Mouse (Mus musculus) forebrain, postnatal 0 days (tissue): ENCODE results near the gene Farsa. TPM values are rescaled to one million over a fixed set of nuclear protein-coding genes. Genes with fewer than 3 reads are reported as not detected.
A peak's percentile ranks its signal among the peaks of the same experiment; 100 is the strongest.
"Not testable (repeated sequence)": the region's sequence is repeated elsewhere in the genome, so short reads cannot be mapped to it uniquely, and the experiment has no call there.

Experiments used
- ATAC-seq: fragments of 200-750 bp; cut with Nextera tagmentation; 2 replicates; pipeline ENCODE4 v1.8.0; 2017; ENCODE audit warnings: mild to moderate bottlenecking, moderate library complexity
- DNase-seq: peaks from one replicate; pipeline ENCODE4 v3.0.0-alpha.2; 2015
- H3K27ac ChIP-seq: fragments of 300-500 bp; sonication (generic); 2 replicates; pipeline ENCODE4 v1.5.1; 2014; ENCODE audit warnings: low read depth, mild to moderate bottlenecking, antibody characterized with exemption, low read length, moderate library complexity, mixed read lengths
- H3K27me3 ChIP-seq: fragments of 300-500 bp; sonication (generic); 2 replicates; pipeline ENCODE4 v1.6.1; 2014; ENCODE audit warnings: mild to moderate bottlenecking, low read length, mixed read lengths; ENCODE audit not compliant: insufficient read depth
- H3K36me3 ChIP-seq: fragments of 300-500 bp; sonication (generic); 2 replicates; pipeline ENCODE4 v1.6.1; 2014; ENCODE audit warnings: mild to moderate bottlenecking, moderate library complexity; ENCODE audit not compliant: insufficient read depth
- H3K4me1 ChIP-seq: fragments of 300-500 bp; sonication (generic); 2 replicates; pipeline ENCODE4 v1.6.1; 2014; ENCODE audit warnings: antibody characterized with exemption; ENCODE audit not compliant: insufficient read depth
- H3K4me2 ChIP-seq: fragments of 300-500 bp; sonication (generic); 2 replicates; pipeline ENCODE4 v1.6.1; 2014; ENCODE audit warnings: low read depth, mild to moderate bottlenecking, moderate library complexity
- H3K4me3 ChIP-seq: fragments of 300-500 bp; sonication (generic); 2 replicates; pipeline ENCODE4 v1.5.1; 2014; ENCODE audit warnings: low read depth, low read length, mixed read lengths
- H3K9ac ChIP-seq: fragments of 300-500 bp; sonication (generic); 2 replicates; pipeline ENCODE4 v1.6.1; 2014; ENCODE audit warnings: mild to moderate bottlenecking
- H3K9me3 ChIP-seq: fragments of 300-500 bp; sonication (generic); 2 replicates; pipeline ENCODE4 v1.6.1; 2016; ENCODE audit warnings: low read length
- CTCF ChIP-seq: sonication (generic); IDR thresholded peaks from 2 replicates; pipeline ENCODE4 v1.5.1; 2016; ENCODE audit warnings: antibody characterized with exemption, control low read depth, low read depth
- WGBS: fragments of 180-500 bp; shearing (Covaris S2); extraction: QIAGEN DNeasy Blood & Tissue Kit; methylation state at CpG from one replicate; pipeline ENCODE4 v1.1.7; 2014; 5-methylcytosine and 5-hydroxymethylcytosine counted together
- polyA plus RNA-seq: library from polyadenylated mRNA; unstranded; fragments of >200 nt; fragmentation: Nextera tagmentation; extraction: Ambion mirVana; gene quantifications from 2 replicates; pipeline ENCODE4 v1.2.1, GENCODE M21; 2015
- total RNA-seq: library from RNA; depleted of rRNA; stranded (reverse); fragments of >200 nt; gene quantifications from 2 replicates; pipeline ENCODE4 v1.2.3, GENCODE M21; 2014

Farsa gene
- total and polyA plus RNA-seq, 2 experiments from 2014 or later: 77.1 to 100 TPM

DNA sequence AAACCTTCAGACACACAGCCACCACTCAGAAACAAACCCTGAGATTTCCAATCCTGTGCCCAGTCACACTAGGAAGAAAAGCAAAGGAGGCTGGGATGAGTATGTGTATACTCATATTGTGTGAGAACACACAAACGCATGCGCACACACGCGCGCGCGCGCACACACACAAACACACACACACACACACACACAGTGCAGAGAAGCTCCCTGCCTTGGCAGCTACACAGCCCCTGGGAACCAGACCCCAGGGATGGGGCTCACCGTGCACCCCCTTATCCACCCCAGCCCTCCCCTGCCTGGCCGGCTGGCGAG, 42.6 kb upstream of the Farsa start:
- ATAC-seq (peak; percentile 15), DNase-seq (peak; percentile 63)
- no peak for TF ChIP-seq CTCF
- peak overlapping the region; percentile 87 for H3K27ac ChIP-seq
- WGBS: 51% methylated on average over 11 of the region's 11 CpGs
- H3K36me3 ChIP-seq: no peaks in the 10 kb centered on the region
- H3K9me3 ChIP-seq: no peaks in the 10 kb centered on the region
- peak overlapping the region; percentile 19 for H3K4me2 ChIP-seq
- no peaks in the 10 kb centered on the region for H3K27me3 ChIP-seq
- H3K4me1 ChIP-seq: peaks cover 14% of the 10 kb centered on the region
- H3K4me3 ChIP-seq: no peak overlapping the region
- 0 out of 2 replicates have a peak overlapping the region, but pooled peaks have one; percentile 2 for H3K9ac ChIP-seq

DNA sequence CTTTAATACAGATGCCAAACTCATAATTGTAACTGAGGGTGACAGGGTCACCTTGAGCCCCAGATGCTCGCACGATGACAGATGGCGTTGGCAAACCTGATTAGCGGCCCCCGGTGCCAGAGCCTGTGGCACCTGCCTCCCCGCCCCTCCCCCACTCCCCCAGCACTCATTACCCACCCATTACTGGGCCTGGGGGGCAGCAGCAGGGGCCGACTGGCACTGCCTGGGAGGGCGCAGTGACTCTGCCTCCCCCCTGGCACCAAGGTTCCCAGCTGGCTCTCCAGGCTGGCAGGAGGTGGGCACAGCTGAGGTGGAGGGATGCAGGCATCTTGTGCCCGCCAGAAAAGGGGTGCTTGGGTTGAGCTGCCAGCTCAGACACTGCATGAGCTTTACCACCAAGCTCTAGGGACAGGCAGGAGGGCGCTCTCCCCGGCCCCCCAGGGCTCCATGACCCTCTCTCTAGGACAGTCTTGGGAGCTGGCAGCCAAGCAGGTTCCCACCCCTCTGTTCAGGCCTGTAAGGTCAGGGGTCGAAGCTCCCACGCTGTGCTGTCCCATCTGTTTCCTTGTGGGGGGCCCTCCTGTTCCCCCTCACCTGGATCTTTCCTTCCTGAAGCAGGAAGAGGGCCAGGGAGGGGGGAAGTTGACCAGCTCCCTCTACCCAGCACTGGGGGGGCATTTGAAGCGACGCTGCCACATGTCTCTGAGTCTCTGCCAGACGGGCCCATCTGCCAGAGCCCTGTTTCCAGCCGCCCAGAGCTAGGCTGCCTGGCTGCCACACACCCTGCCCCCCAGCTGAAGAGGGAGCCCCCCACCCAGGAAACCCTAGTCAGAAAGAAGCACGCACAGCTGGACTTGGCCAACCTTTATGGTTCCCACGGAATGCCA, 42.0 kb upstream of the Farsa start:
- H3K4me1 ChIP-seq: peaks cover 14% of the 10 kb centered on the region
- ATAC-seq (peak; percentile 26), DNase-seq (peak; percentile 61)
- peak overlapping the region; percentile 19 for H3K4me2 ChIP-seq
- WGBS: 27% methylated on average over 19 of the region's 19 CpGs
- H3K4me3 ChIP-seq: no peak overlapping the region
- no peak for TF ChIP-seq CTCF
- no peaks in the 10 kb centered on the region for H3K9me3 ChIP-seq
- H3K27me3 ChIP-seq: no peaks in the 10 kb centered on the region
- no peaks in the 10 kb centered on the region for H3K36me3 ChIP-seq
- H3K27ac ChIP-seq: peak overlapping the region; percentile 87
- H3K9ac ChIP-seq: 0 out of 2 replicates have a peak overlapping the region, but pooled peaks have one; percentile 2

DNA sequence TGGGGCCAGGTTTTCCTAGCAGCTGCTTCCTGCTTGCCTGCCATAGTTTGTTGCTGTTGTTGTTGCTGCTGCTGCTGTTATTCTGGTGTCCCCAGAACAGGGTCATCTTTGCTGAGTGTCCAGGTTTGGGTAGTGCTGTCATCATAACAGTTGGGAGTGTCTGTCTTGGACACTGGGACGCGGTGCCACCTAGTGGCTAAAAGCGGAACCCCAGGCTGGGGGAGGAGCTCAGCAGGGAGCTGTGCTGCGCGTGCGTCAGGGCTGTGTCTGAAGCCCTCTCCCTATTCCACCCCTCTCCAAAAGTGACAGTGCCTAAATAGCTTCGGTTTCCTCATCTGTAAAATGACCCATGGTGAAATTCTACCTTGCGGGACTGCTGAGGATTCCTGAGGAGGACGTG, 41.2 kb upstream of the Farsa start:
- H3K4me2 ChIP-seq: peak overlapping the region; percentile 17
- peak; percentile 96 for TF ChIP-seq CTCF
- H3K4me3 ChIP-seq: no peak overlapping the region
- peaks cover 14% of the 10 kb centered on the region for H3K4me1 ChIP-seq
- no peaks in the 10 kb centered on the region for H3K9me3 ChIP-seq
- no peaks in the 10 kb centered on the region for H3K36me3 ChIP-seq
- ATAC-seq (peak; percentile 70), DNase-seq (peak; percentile 93)
- no peak overlapping the region for H3K9ac ChIP-seq
- H3K27me3 ChIP-seq: no peaks in the 10 kb centered on the region
- peak overlapping the region; percentile 87 for H3K27ac ChIP-seq
- WGBS: 10% methylated on average over 9 of the region's 9 CpGs

DNA sequence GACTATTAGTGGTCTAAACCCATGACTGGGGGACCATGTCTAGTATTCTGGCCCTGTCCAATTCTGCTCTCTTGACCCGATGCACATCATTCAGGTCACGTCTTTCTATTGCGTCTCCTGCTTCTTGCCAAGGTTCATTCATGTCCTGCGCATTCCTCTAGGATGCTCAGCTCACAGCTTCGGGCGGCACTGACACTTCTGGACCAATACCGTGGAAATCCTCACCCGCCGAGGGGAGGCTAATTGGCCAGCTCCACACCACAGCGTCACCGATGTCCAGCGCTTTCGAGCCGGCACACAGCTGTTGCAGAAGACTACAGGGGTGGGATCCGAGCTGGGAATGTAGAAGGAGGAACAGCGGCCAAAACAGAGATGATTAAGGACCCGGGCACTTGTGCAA, 40.7 kb upstream of the Farsa start:
- H3K9ac ChIP-seq: no peak overlapping the region
- ATAC-seq (no peak), DNase-seq (no peak)
- peaks cover 14% of the 10 kb centered on the region for H3K4me1 ChIP-seq
- TF ChIP-seq CTCF: no peak
- H3K4me3 ChIP-seq: no peak overlapping the region
- no peak overlapping the region for H3K4me2 ChIP-seq
- no peak overlapping the region for H3K27ac ChIP-seq
- no peaks in the 10 kb centered on the region for H3K36me3 ChIP-seq
- 78% methylated on average over 17 of the region's 17 CpGs for WGBS
- no peaks in the 10 kb centered on the region for H3K27me3 ChIP-seq
- no peaks in the 10 kb centered on the region for H3K9me3 ChIP-seq

GRCm38 (mm10) chr8:84822723-84823122, 34.1 kb upstream of the Farsa start, which contains the start of gene Dand5:
Dand5 (minus strand) TSS chr8:84822823.
- ATAC-seq (no peak), DNase-seq (no peak)
- Histone ChIP-seq H3K4me1 (no peaks in the 10 kb centered on the region), H3K9ac (peak within 1 kb of the TSS; percentile 0; the same call in 1 of the 2 replicates), H3K27me3 (no peaks in the 10 kb centered on the region), H3K27ac (no peak within 1 kb of the TSS), H3K9me3 (no peaks in the 10 kb centered on the region), H3K4me2 (peak within 1 kb of the TSS; percentile 49), H3K4me3 (peak within 1 kb of the TSS; percentile 31), H3K36me3 (no peaks in the 10 kb centered on the region)
- 33% methylated on average over 3 of the region's 3 CpGs for WGBS
- TF ChIP-seq CTCF: no peak

DNA sequence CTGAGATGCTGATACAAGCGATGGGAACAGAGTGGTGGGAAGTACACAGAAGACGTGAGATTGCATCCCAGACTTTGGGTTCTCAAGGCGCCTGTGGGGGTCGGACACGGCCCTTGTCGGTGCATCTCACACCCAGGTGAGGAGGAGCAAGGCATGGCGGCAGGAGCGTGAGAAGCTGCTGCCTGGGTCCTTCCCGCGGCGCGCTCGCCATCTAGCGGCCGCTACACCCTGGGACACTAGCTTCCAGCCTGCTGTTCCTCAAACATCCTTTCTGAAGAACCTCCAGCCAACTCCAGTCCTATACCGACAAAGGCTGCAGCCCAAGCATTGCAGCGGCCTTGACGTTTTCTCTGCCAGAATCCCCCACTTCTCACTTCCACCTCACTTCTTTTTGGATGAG, 33.1 kb upstream of the Farsa start:
- Histone ChIP-seq H3K36me3 (no peaks in the 10 kb centered on the region), H3K27ac (no peak overlapping the region), H3K4me3 (peak overlapping the region; percentile 31), H3K4me2 (peak overlapping the region; percentile 49), H3K9ac (peak overlapping the region; percentile 0; the same call in 1 of the 2 replicates), H3K27me3 (no peaks in the 10 kb centered on the region), H3K4me1 (no peaks in the 10 kb centered on the region), H3K9me3 (no peaks in the 10 kb centered on the region)
- WGBS: 1% methylated on average over 18 of the region's 18 CpGs
- peak; percentile 93 for TF ChIP-seq CTCF
- DNase-seq (peak; percentile 87), ATAC-seq (peak; percentile 95)

GRCm38 (mm10) chr8:84825636-84826035, 31.2 kb upstream of the Farsa start:
- no peaks in the 10 kb centered on the region for H3K9me3 ChIP-seq
- 74% methylated on average over 4 of the region's 4 CpGs for whole genome bisulfite sequencing
- ATAC-seq (no peak), DNase-seq (no peak)
- H3K9ac ChIP-seq: no peak overlapping the region
- H3K36me3 ChIP-seq: no peaks in the 10 kb centered on the region
- no peaks in the 10 kb centered on the region for H3K4me1 ChIP-seq
- no peak overlapping the region for H3K4me2 ChIP-seq
- no peak overlapping the region for H3K27ac ChIP-seq
- no peaks in the 10 kb centered on the region for H3K27me3 ChIP-seq
- TF ChIP-seq CTCF: no peak
- no peak overlapping the region for H3K4me3 ChIP-seq

- H3K27me3 ChIP-seq, DNase-seq, H3K4me3 ChIP-seq, H3K36me3 ChIP-seq, H3K9me3 ChIP-seq, H3K4me1 ChIP-seq, ATAC-seq, H3K4me2 ChIP-seq, H3K9ac ChIP-seq, H3K27ac ChIP-seq: not testable (repeated sequence)
- WGBS: 87% methylated on average over 2 of the region's 2 CpGs
Measured at GRCm38 (mm10) chr8:84826518-84826917, 30.3 kb upstream of the Farsa start.
